Mouse (Mus musculus) liver, embryonic 14.5 days (tissue): ENCODE measurements at regions not wholly inside any gene's neighbourhood (a gene's known extent, or its start where the extent isn't known, plus 50 kb on each side); places are given as distances from the start of the nearest gene placed in this dataset.

Experiments
- ATAC-seq: fragments of 200-750 bp; cut with Nextera tagmentation; 2 replicates; pipeline ENCODE4 v1.8.0; 2017; ENCODE audit warnings: moderate number of reproducible peaks, mild to moderate bottlenecking, moderate library complexity; ENCODE audit not compliant: insufficient read depth
- DNase-seq, 3 experiments: peaks; one replicate each; pipeline ENCODE4 v3.0.0-alpha.2; 2012 to 2013; ENCODE audit warnings: low read depth in 3 of 3, low spot score in 3 of 3
- H3K27ac ChIP-seq: fragments of 300-500 bp; sonication (generic); 2 replicates; pipeline ENCODE4 v1.5.1; 2014; ENCODE audit warnings: moderate library complexity, mild to moderate bottlenecking, control low read depth, inconsistent platforms
- H3K27me3 ChIP-seq: fragments of 300-500 bp; sonication (generic); 2 replicates; pipeline ENCODE4 v1.6.1; 2014; ENCODE audit warnings: mild to moderate bottlenecking, low read length, moderate library complexity; ENCODE audit not compliant: control insufficient read depth, insufficient read depth
- H3K36me3 ChIP-seq: fragments of 300-500 bp; sonication (generic); replicated peaks from 2 replicates; pipeline ENCODE4 v1.6.1; 2014; ENCODE audit warnings: low read depth; ENCODE audit not compliant: control insufficient read depth, insufficient read depth
- H3K4me1 ChIP-seq, 2 experiments: fragments of 200-500 bp in 1 of 2; fragments of 300-500 bp in 1 of 2; sonication (generic) in 1 of 2; replicated peaks; 2 replicates each; pipeline ENCODE4 v1.6.1; 2012 to 2014; ENCODE audit warnings: antibody characterized with exemption in 1 of 2, inconsistent platforms in 1 of 2, low read length in 1 of 2; ENCODE audit not compliant: control insufficient read depth in 2 of 2, insufficient read depth in 2 of 2
- H3K4me2 ChIP-seq: fragments of 300-500 bp; sonication (generic); 2 replicates; pipeline ENCODE4 v1.6.1; 2014; ENCODE audit warnings: low read depth, mild to moderate bottlenecking, control low read depth, moderate library complexity
- H3K4me3 ChIP-seq, 2 experiments: fragments of 200-500 bp in 1 of 2; fragments of 300-500 bp in 1 of 2; sonication (generic) in 1 of 2; 2 replicates each; pipeline ENCODE4 v1.5.1; 2012 to 2014; ENCODE audit warnings: low read depth in 2 of 2, low read length in 2 of 2, mild to moderate bottlenecking in 2 of 2, control low read depth in 1 of 2, inconsistent platforms in 1 of 2, moderate library complexity in 1 of 2; ENCODE audit not compliant: insufficient read depth in 1 of 2
- H3K9ac ChIP-seq: fragments of 300-500 bp; sonication (generic); replicated peaks from 2 replicates; pipeline ENCODE4 v1.6.1; 2014; ENCODE audit warnings: mild to moderate bottlenecking, control low read depth, moderate library complexity
- H3K9me3 ChIP-seq: fragments of 300-500 bp; sonication (generic); 2 replicates; pipeline ENCODE4 v1.6.1; 2016; ENCODE audit warnings: low read length, mixed read lengths; ENCODE audit not compliant: control insufficient read depth
- CTCF ChIP-seq: IDR thresholded peaks from 2 replicates; pipeline ENCODE4 v1.5.1; 2016; ENCODE audit warnings: antibody characterized with exemption, low read depth, control low read depth
- EP300 ChIP-seq: IDR thresholded peaks from 2 replicates; pipeline ENCODE4 v1.6.1; 2016; ENCODE audit warnings: antibody characterized with exemption, low read depth
- WGBS: fragments of 180-500 bp; shearing (Covaris S2); extraction: QIAGEN DNeasy Blood & Tissue Kit; methylation state at CpG from one replicate; pipeline ENCODE4 v1.1.7; 2014; ENCODE audit not compliant: insufficient replicate concordance; 5-methylcytosine and 5-hydroxymethylcytosine counted together

GRCm38 (mm10) chr8:46934898-46935297 lies 51.8 kb upstream of the Enpp6 start:
- DNase-seq (peak in 1 of 3 experiments; percentile 24), ATAC-seq (no peak)
- no peak overlapping the region for H3K4me2 ChIP-seq

DNA sequence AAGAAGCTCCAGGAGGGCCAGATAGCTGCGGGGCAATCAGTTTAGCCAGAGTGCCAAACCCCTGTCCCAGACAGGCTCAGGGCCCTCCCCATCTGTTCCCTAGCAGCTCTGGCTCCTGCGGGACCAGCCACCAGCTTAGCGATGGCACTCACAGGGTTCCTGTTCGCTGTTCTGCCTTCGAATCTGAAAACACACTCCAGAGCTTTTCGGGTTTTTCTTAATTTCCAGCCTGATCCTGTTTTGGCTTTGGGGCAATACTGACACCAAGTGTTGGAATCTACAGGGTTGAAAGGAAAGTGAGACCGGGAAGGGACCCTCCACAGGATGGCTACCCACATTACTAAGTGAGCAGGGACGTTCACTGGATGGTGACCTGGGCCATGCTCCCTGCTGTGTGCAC lies 50.6 kb upstream of the Enpp6 start:
- DNase-seq (no peak), ATAC-seq (no peak)
- Histone ChIP-seq H3K27me3 (no peaks in the 10 kb centered on the region), H3K27ac (no peak overlapping the region), H3K9ac (no peak overlapping the region), H3K36me3 (no peaks in the 10 kb centered on the region), H3K4me1 (no peaks in the 10 kb centered on the region), H3K4me3 (no peak overlapping the region), H3K4me2 (no peak overlapping the region), H3K9me3 (no peaks in the 10 kb centered on the region)
- 38% methylated on average over 8 of the region's 8 CpGs for WGBS
- TF ChIP-seq CTCF, result peak; percentile 20; the same call in 1 of the 2 replicates
- no peak for TF ChIP-seq EP300

More at GRCm38 (mm10) chr8:46934898-46935297, 51.8 kb upstream of the Enpp6 start:
- no peaks in the 10 kb centered on the region for H3K4me1 ChIP-seq
- H3K4me3 ChIP-seq, result no peak overlapping the region
- peak; percentile 84 for TF ChIP-seq CTCF
- TF ChIP-seq EP300, result no peak
- H3K36me3 ChIP-seq, result no peaks in the 10 kb centered on the region
- no peak overlapping the region for H3K27ac ChIP-seq
- 17% methylated on average over 9 of the region's 9 CpGs for WGBS
- H3K27me3 ChIP-seq, result no peaks in the 10 kb centered on the region
- H3K9ac ChIP-seq, result no peak overlapping the region
- no peaks in the 10 kb centered on the region for H3K9me3 ChIP-seq
